Mouse (Mus musculus): ENCODE measurements around the gene Bicral. TPM values are rescaled to one million over a fixed set of nuclear protein-coding genes. Genes with fewer than 3 reads are reported as not detected.
"Not testable (repeated sequence)": the region's sequence is repeated elsewhere in the genome, so short reads cannot be mapped to it uniquely, and the experiment has no call there.

Bicral gene
- polyA plus RNA-seq, 1 experiment from 2014 or later = 4.0 TPM

DNA sequence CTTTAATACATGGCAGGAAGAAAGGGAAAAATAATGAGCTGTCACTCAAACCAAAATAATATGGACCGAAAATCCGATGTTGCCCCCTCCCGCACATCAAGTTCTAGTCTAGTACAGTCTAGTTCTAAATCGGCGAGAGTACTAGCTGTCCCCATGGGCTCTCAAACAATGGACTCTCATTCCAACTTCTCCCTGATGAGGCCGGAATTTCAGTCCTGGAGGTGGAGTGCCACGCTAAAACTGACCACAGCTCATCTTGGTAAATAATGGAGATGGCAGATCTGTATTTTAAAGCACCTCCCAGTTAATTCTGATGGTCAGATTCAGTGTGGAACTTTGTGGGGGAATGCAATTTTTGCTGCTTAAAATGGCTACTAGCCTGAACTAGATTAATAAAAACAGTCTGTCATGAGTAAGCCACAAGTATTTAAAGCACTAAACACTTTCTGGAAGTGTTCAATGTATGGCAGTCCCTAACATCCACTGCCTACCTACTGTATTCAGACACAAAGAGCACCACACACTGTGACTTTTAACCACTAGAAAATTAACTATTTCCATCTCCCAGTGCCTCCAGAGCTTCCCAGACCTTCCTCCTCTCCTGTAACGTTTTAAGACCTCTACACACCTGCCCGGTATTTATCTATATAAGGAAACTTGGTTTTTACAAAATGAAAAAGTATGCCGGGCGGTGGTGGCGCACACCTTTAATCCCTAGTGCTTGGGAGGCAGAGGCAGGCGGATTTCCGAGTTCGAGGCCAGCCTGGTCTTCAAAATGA lies 2.8 kb downstream of the Bicral start:
- H3K4me1 ChIP-seq (replicated peaks) = peaks cover 35% of the 10 kb centered on the region
- no peak for ATAC-seq (ENCODE audit: insufficient number of reproducible peaks, low FRiP score)
- no peaks in the 10 kb centered on the region for H3K27me3 ChIP-seq (replicated peaks)
- 54% methylated on average over 15 of the region's 15 CpGs for WGBS
- H3K27ac ChIP-seq (ENCODE audit: poor library complexity, severe bottlenecking) = peak overlapping the region; percentile 100
- peak overlapping the region; percentile 78 for H3K4me2 ChIP-seq
- H3K9ac ChIP-seq = peak overlapping the region; percentile 100
- H3K4me3 ChIP-seq = peak overlapping the region; percentile 99
- no peaks in the 10 kb centered on the region for H3K36me3 ChIP-seq
- H3K9me3 ChIP-seq (replicated peaks) = no peaks in the 10 kb centered on the region; the same call in 1 of the 2 replicates

DNA sequence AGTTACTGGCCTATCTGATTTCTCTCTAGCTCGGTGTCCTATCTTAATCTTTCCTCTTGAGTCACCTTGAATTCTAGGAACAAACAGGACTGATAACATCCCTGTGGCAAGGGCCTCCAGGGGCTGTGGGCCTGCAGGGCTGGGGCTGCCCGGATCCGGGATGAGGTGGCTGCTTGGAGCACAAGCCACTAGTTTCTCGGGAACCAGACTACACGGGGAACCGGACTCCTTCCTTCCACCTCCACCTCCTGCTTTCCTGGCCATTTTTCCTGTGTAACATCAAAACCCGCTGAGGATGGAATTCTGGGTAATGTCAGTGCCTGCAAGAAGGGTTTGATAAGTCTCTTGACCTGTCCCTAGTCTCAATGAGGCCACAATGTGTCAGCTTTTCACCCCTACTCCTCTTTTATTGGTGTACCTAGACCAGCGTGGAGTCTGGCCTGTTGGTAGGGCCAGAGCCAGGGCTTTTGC lies 3.6 kb downstream of the Bicral start:
- H3K4me3 ChIP-seq = peak overlapping the region; percentile 22
- 26% methylated on average over 8 of the region's 8 CpGs for WGBS
- peak overlapping the region; percentile 78 for H3K4me2 ChIP-seq
- peak overlapping the region; percentile 83 for H3K27ac ChIP-seq (ENCODE audit: poor library complexity, severe bottlenecking)
- H3K9me3 ChIP-seq (replicated peaks) = no peaks in the 10 kb centered on the region; the same call in 1 of the 2 replicates
- no peaks in the 10 kb centered on the region for H3K27me3 ChIP-seq (replicated peaks)
- peaks cover 35% of the 10 kb centered on the region for H3K4me1 ChIP-seq (replicated peaks)
- no peak for ATAC-seq (ENCODE audit: insufficient number of reproducible peaks, low FRiP score)
- H3K9ac ChIP-seq = peak overlapping the region; percentile 71
- no peaks in the 10 kb centered on the region for H3K36me3 ChIP-seq

DNA sequence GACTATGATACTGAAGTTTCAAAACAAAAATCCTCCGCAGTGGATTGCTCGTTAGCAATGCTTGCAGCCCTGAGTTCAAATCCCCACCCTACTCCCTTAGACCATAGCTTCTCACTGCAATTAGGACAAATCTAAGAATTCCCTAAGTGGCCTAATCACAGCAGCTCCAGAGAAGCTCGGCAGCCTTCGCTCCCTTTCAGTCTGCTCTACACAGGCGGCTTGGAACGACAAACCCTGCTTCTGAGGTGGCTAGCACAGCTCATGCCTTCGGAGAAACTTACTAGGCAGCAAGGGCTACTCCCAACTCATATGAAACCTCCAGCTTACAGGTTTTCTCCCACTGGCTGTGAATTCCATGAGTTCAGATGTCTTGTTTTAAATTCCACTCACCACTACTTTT lies 4.2 kb downstream of the Bicral start:
- WGBS = 65% methylated on average over 7 of the region's 7 CpGs
- H3K4me2 ChIP-seq = no peak overlapping the region

DNA sequence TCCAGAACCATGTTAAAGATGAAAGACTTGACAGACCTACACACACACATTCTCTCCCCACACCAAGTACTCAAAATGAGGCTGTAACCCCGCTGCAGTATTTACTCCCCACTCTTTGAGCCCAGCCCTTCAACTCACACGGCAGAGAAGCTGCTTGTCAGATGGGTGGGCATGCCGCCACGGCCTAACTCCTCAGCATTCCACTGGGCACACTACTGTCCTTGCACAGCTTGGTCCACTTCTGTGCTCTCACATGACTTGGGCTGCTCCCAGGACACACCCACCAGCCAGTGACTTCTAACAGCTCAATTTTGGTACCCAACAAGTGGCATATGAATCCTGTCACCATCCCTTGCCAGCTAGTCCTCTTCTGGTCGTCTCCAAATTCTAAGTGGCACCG lies 5.0 kb downstream of the Bicral start:
- no peak overlapping the region for H3K4me3 ChIP-seq
- H3K36me3 ChIP-seq = no peaks in the 10 kb centered on the region
- peak overlapping the region; percentile 13 for H3K4me2 ChIP-seq
- H3K9ac ChIP-seq = peak overlapping the region; percentile 46
- no peak for ATAC-seq (ENCODE audit: insufficient number of reproducible peaks, low FRiP score)
- H3K9me3 ChIP-seq (replicated peaks) = no peaks in the 10 kb centered on the region; the same call in 1 of the 2 replicates
- H3K27me3 ChIP-seq (replicated peaks) = no peaks in the 10 kb centered on the region
- 46% methylated on average over 6 of the region's 6 CpGs for WGBS
- H3K27ac ChIP-seq (ENCODE audit: poor library complexity, severe bottlenecking) = peak overlapping the region; percentile 30
- H3K4me1 ChIP-seq (replicated peaks) = peaks cover 35% of the 10 kb centered on the region

More for the DNA sequence above, 4.2 kb downstream of the Bicral start:
- H3K4me1 ChIP-seq (replicated peaks) = peaks cover 35% of the 10 kb centered on the region
- H3K4me3 ChIP-seq = no peak overlapping the region
- no peaks in the 10 kb centered on the region; the same call in 1 of the 2 replicates for H3K9me3 ChIP-seq (replicated peaks)
- H3K9ac ChIP-seq = peak overlapping the region; percentile 71
- peak overlapping the region; percentile 66 for H3K27ac ChIP-seq (ENCODE audit: poor library complexity, severe bottlenecking)
- H3K27me3 ChIP-seq (replicated peaks) = no peaks in the 10 kb centered on the region
- no peak for ATAC-seq (ENCODE audit: insufficient number of reproducible peaks, low FRiP score)
- H3K36me3 ChIP-seq = no peaks in the 10 kb centered on the region

DNA sequence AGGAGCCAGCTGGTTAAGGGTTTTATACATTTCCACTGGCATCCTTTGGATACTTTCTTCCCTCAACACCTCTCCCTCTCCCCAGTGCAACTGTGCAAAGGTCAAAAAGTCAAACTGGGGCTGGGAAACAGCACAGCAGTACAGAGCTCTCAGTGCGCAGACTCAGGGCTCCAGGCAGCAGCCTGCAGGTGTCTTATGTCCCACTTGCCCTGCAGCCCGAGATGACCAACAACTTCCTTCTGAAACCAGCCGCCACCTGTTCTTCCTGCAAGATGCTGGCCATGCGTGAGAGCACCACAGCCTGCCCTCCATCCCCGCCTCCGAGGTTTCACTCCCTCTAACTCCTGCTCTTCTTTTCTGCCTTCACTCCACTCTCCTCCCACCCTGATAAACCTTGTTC lies 5.6 kb downstream of the Bicral start:
- no peak for ATAC-seq (ENCODE audit: insufficient number of reproducible peaks, low FRiP score)
- Histone ChIP-seq H3K4me3 (no peak overlapping the region), H3K27ac (ENCODE audit: poor library complexity, severe bottlenecking) (peak overlapping the region; percentile 30), H3K9me3 (replicated peaks) (no peaks in the 10 kb centered on the region; the same call in 1 of the 2 replicates), H3K4me1 (replicated peaks) (peaks cover 35% of the 10 kb centered on the region), H3K9ac (peak overlapping the region; percentile 46), H3K36me3 (no peaks in the 10 kb centered on the region), H3K27me3 (replicated peaks) (no peaks in the 10 kb centered on the region), H3K4me2 (peak overlapping the region; percentile 23)
- WGBS = 40% methylated on average over 6 of the region's 6 CpGs

DNA sequence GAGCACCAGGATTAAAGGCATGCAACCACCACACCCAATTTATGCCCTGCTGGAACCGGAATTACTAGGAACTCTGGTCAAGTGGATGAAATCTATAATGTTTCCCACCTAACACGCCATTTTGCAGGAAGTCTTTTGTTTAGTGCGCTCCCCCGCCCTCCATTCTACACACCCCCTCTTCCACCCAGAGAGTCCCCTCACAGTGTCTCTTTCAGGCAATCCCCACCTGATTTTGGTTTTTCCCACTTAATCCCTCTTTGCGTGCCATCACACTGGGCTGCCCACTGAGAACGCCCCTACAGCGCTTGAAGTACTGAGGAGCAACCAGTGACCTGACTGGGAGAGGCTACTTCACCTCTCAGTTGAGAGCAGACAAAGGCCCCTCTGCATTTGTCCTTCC lies 11.1 kb downstream of the Bicral start:
- H3K36me3 ChIP-seq = 0 out of 2 replicates have a peak, but pooled peaks cover 3% of the 10 kb centered on the region
- H3K27ac ChIP-seq (ENCODE audit: poor library complexity, severe bottlenecking) = no peak overlapping the region
- ATAC-seq (ENCODE audit: insufficient number of reproducible peaks, low FRiP score) = no peak
- H3K9me3 ChIP-seq (replicated peaks) = no peaks in the 10 kb centered on the region; the same call in 1 of the 2 replicates
- no peak overlapping the region for H3K9ac ChIP-seq
- WGBS = 93% methylated on average over 7 of the region's 7 CpGs
- H3K27me3 ChIP-seq (replicated peaks) = no peaks in the 10 kb centered on the region
- H3K4me2 ChIP-seq = no peak overlapping the region
- peaks cover 8% of the 10 kb centered on the region for H3K4me1 ChIP-seq (replicated peaks)
- no peak overlapping the region for H3K4me3 ChIP-seq

DNA sequence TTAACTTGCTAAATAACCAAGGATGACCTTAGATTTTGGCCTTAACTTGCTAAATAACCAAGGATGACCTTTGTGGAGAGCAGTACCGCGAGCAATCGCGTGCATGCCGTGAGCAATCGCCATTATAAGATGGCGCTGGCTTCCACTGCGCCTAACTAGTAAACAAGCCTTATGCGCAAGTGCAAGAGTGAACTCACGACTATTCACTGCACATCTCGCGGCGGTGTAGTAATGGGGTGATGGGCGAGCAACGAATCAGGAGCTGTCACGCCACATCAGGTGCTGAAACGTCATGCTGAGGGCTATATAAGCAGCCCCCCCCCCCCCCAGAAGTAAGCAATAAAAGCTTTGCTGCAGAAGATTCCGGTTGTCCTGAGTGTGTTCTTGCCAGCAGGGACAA lies 11.7 kb downstream of the Bicral start:
- H3K27me3 ChIP-seq (replicated peaks); H3K9me3 ChIP-seq (replicated peaks); ATAC-seq (ENCODE audit: insufficient number of reproducible peaks, low FRiP score); H3K9ac ChIP-seq; H3K36me3 ChIP-seq; H3K4me2 ChIP-seq; H3K4me3 ChIP-seq; H3K4me1 ChIP-seq (replicated peaks); H3K27ac ChIP-seq (ENCODE audit: poor library complexity, severe bottlenecking): not testable (repeated sequence)
- WGBS = 94% methylated on average over 18 of the region's 18 CpGs

DNA sequence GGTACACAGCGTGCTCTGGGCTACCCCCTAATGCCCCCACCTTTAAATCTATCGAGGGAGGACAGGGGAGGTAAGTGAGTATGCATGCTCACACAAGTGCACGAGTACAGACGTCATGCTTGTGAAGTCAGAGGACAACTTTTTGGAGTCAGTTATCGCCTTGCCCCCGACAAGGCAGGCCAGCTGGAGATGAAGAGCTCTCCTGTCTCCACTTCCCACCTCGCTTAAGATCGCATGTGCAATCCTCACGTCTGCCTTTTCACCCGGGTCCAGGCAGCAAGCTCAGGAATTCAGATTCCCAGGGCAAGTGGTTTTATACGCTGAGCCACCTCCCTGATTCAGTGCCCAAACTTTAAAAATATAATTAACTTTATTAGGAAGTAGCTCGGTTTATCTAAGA lies 13.0 kb downstream of the Bicral start:
- Histone ChIP-seq H3K4me3 (no peak overlapping the region), H3K36me3 (peaks cover 3% of the 10 kb centered on the region; the same call in 1 of the 2 replicates), H3K4me1 (replicated peaks) (peaks cover 8% of the 10 kb centered on the region), H3K4me2 (no peak overlapping the region), H3K9ac (no peak overlapping the region), H3K9me3 (replicated peaks) (no peaks in the 10 kb centered on the region), H3K27ac (ENCODE audit: poor library complexity, severe bottlenecking) (no peak overlapping the region), H3K27me3 (replicated peaks) (no peaks in the 10 kb centered on the region)
- 65% methylated on average over 12 of the region's 12 CpGs for WGBS
- ATAC-seq (ENCODE audit: insufficient number of reproducible peaks, low FRiP score) = no peak

DNA sequence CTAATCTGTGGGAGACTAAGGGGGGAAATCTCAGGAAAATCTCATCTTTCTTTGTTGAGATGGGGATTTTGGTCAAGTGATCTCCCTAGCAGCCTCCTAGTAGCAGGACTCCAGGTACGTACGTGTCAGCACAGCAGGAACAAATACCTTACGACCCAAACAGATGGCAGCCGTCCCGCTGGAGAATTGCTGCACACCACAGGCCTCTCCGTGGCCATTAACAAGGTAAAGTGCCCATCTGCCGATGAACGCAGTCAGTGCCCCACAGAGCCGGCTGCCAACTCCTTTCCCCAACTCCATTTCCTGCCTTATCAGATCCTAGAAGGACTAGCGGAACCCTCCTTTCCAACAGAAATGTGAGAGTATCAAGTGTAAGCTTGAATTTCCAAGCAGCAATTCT lies 13.5 kb downstream of the Bicral start:
- ATAC-seq (ENCODE audit: insufficient number of reproducible peaks, low FRiP score) = no peak
- Histone ChIP-seq H3K4me1 (replicated peaks) (peaks cover 8% of the 10 kb centered on the region), H3K9ac (no peak overlapping the region), H3K36me3 (peaks cover 7% of the 10 kb centered on the region; the same call in 1 of the 2 replicates), H3K27me3 (replicated peaks) (no peaks in the 10 kb centered on the region), H3K4me2 (no peak overlapping the region), H3K9me3 (replicated peaks) (no peaks in the 10 kb centered on the region), H3K27ac (ENCODE audit: poor library complexity, severe bottlenecking) (no peak overlapping the region), H3K4me3 (no peak overlapping the region)
- 55% methylated on average over 10 of the region's 10 CpGs for WGBS

DNA sequence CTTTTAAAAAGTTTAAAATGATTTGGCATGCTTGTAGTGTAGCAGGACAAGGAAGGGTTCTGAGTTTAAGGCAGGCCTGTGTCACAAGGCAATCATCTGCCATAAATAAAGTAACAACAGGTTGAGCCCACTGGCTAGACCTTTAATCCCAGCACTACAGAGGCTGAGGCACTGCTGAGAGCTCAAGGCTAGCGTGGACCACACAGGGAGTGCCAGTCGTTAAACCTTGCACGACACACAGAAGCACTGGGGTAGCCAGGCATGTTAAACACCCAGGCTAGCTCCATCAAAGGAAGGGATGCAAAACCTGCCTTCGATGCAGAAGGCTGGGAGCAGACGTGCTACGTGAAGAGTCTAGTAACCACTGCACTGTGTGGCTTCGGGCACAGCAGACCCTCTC lies 14.6 kb downstream of the Bicral start:
- no peak overlapping the region for H3K27ac ChIP-seq (ENCODE audit: poor library complexity, severe bottlenecking)
- no peak overlapping the region for H3K4me2 ChIP-seq
- H3K27me3 ChIP-seq (replicated peaks) = no peaks in the 10 kb centered on the region
- no peak overlapping the region for H3K4me3 ChIP-seq
- WGBS = 83% methylated on average over 7 of the region's 7 CpGs
- ATAC-seq (ENCODE audit: insufficient number of reproducible peaks, low FRiP score) = no peak
- no peak overlapping the region for H3K9ac ChIP-seq
- no peaks in the 10 kb centered on the region for H3K9me3 ChIP-seq (replicated peaks)
- peaks cover 8% of the 10 kb centered on the region for H3K4me1 ChIP-seq (replicated peaks)
- peaks cover 10% of the 10 kb centered on the region; the same call in 1 of the 2 replicates for H3K36me3 ChIP-seq

DNA sequence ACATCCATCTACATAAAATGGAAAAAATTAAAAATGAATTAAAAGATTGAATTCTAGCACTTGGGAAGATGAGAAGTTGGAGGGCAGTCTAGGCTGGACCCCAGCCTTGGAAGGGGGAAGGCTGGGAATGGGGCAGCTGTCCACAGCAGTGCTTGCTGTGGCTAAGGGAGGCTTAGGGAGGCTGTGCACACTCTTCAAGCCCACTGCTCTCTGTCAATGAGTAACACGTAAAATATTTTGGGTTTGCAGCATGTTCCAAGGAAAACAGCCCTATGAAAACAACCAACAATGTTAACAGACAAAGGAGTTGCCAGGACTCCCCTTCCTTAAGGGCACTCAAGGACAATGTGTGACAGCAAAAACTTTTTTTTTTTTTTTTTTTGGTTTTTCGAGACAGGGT lies 15.3 kb downstream of the Bicral start:
- H3K36me3 ChIP-seq = peaks cover 10% of the 10 kb centered on the region; the same call in 1 of the 2 replicates
- no peak overlapping the region for H3K4me2 ChIP-seq
- no peak overlapping the region for H3K9ac ChIP-seq
- H3K27me3 ChIP-seq (replicated peaks) = no peaks in the 10 kb centered on the region
- peaks cover 8% of the 10 kb centered on the region for H3K4me1 ChIP-seq (replicated peaks)
- ATAC-seq (ENCODE audit: insufficient number of reproducible peaks, low FRiP score) = no peak
- WGBS = 66% methylated on average over 2 of the region's 2 CpGs
- no peak overlapping the region for H3K27ac ChIP-seq (ENCODE audit: poor library complexity, severe bottlenecking)
- H3K4me3 ChIP-seq = no peak overlapping the region
- H3K9me3 ChIP-seq (replicated peaks) = no peaks in the 10 kb centered on the region

Data from heart, embryonic 12.5 days (tissue).